Mouse (Mus musculus): Measurements from ENCODE around the gene Gpc4.

GRCm38 (mm10) chrX:52138461-52139075 lies 26.5 kb downstream of the Gpc4 start:
- TF ChIP-seq POLR2A (IDR thresholded peaks at IDR 0.05; ENCODE audit: extremely low read depth, insufficient read depth, low read length) (no peak), CTCF (IDR thresholded peaks at IDR 0.05; ENCODE audit: extremely low read depth, insufficient read depth, low read length) (no peak)
